Mouse (Mus musculus): ENCODE measurements at regions not wholly inside any gene's neighbourhood (a gene's known extent, or its start where the extent isn't known, plus 50 kb on each side); places are given as distances from the start of the nearest gene placed in this dataset.
"Not testable (repeated sequence)": the region's sequence is repeated elsewhere in the genome, so short reads cannot be mapped to it uniquely, and the experiment has no call there.

GRCm38 (mm10) chr15:3909471-3909870 is 69.9 kb downstream of the Fbxo4 start:
- DNase-seq: no peak

- peak in 1 of 2 experiments; percentile 9 for DNase-seq
Observed at GRCm38 (mm10) chr15:3908721-3909120, 70.7 kb downstream of the Fbxo4 start.

- DNase-seq: no peak
Observed at GRCm38 (mm10) chr15:3905548-3905947, 73.8 kb downstream of the Fbxo4 start.

GRCm38 (mm10) chr15:3878429-3878828 is 100.9 kb downstream of the Fbxo4 start:
- DNase-seq: no peak

GRCm38 (mm10) chr15:3877506-3877905 is 101.9 kb downstream of the Fbxo4 start:
- DNase-seq: peak in 1 of 2 experiments; percentile 1

GRCm38 (mm10) chr15:3875210-3875861 is 104.0 kb downstream of the Fbxo4 start:
- DNase-seq: peak; percentile 39 to 48

- no peak for DNase-seq
Observed at GRCm38 (mm10) chr15:3831802-3832201, 147.6 kb downstream of the Fbxo4 start.

- peak; percentile 2 to 41 for DNase-seq
Observed at GRCm38 (mm10) chr15:3805430-3805829, 173.9 kb downstream of the Fbxo4 start.

- DNase-seq: no peak
Observed at GRCm38 (mm10) chr15:3775865-3776264, 192.6 kb upstream of the Ghr start.

- peak in 1 of 2 experiments; percentile 4 for DNase-seq
Observed at GRCm38 (mm10) chr15:3772228-3772789, 189.0 kb upstream of the Ghr start.

- peak in 1 of 2 experiments; percentile 7 for DNase-seq
Observed at GRCm38 (mm10) chr15:3770312-3770711, 187.0 kb upstream of the Ghr start.

- DNase-seq: no peak
Observed at GRCm38 (mm10) chr15:3764726-3765125, 181.4 kb upstream of the Ghr start.

- DNase-seq: no peak
Observed at GRCm38 (mm10) chr15:3760396-3760795, 177.1 kb upstream of the Ghr start.

GRCm38 (mm10) chr15:3755636-3756035 is 172.3 kb upstream of the Ghr start:
- DNase-seq: no peak

GRCm38 (mm10) chr15:3748072-3748471 is 164.8 kb upstream of the Ghr start:
- not testable (repeated sequence) for DNase-seq

- DNase-seq: no peak
Observed at GRCm38 (mm10) chr15:3743168-3743814, 160.0 kb upstream of the Ghr start.

GRCm38 (mm10) chr15:3742191-3742590 is 158.9 kb upstream of the Ghr start:
- no peak for DNase-seq

GRCm38 (mm10) chr15:3725214-3725613 is 141.9 kb upstream of the Ghr start:
- peak; percentile 67 to 71 for DNase-seq

GRCm38 (mm10) chr15:3720668-3721340 is 137.5 kb upstream of the Ghr start:
- DNase-seq: peak; percentile 55 to 58

GRCm38 (mm10) chr15:3711764-3712163 is 128.5 kb upstream of the Ghr start:
- no peak for DNase-seq

GRCm38 (mm10) chr15:3707089-3708078 is 124.1 kb upstream of the Ghr start:
- no peak for DNase-seq

GRCm38 (mm10) chr15:3699234-3699814 is 116.0 kb upstream of the Ghr start:
- DNase-seq: no peak
